Mouse (Mus musculus): ENCODE results near the gene Itih1. TPM values are rescaled to one million over a fixed set of nuclear protein-coding genes. Genes with fewer than 3 reads are reported as not detected.

Gene Itih1
- total and polyA plus RNA-seq, 3 experiments, result not detected

DNA sequence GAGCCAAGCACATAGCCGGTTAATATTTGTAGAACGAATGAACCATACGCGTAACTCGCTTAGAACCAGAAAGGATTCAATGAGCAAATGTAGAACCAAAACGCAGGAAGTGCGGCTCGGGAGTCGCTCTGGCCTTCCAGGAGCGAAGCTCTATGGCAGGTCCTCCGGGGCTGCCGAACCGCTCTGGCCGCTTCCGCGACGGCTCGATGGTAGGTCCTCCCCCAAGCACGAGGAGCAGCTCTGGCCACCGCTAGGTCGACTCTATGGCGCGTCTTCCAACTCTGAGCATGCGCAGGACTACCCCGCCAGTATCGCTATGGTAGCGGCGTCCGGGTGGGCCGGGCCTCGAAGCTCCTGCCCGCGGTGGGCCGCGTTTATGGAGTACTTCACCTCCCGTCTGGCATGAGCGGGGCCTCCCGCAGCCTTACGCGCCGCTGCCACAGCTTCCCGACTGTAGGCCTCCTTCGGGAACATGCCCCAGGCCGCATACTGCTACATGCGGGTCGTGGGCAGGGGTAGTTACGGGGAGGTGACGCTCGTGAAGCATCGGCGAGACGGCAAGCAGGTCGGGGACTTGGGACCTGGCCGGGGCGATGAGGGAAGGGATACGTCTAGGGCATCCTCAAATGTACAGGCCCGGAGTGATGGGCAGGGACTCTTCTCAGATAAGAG, 8.2 kb upstream of the Itih1 start, which contains the start of gene Nek4:
Gene Nek4, plus strand, starts transcription at position 224 of the 672 bp plus-strand sequence.
- TF ChIP-seq USF2 (conservative IDR thresholded peaks at IDR 0.05; ENCODE audit: low read depth, low read length) (no peak), SIN3A (IDR thresholded peaks at IDR 0.05; ENCODE audit: low read length) (peak; percentile 96), CHD2 (IDR thresholded peaks at IDR 0.05; ENCODE audit: low read length) (no peak), RCOR1 (conservative IDR thresholded peaks at IDR 0.05; ENCODE audit: low read depth, low read length) (0 out of 2 replicates have a peak, but pooled peaks have one; percentile 42), POLR2AphosphoS2 (IDR thresholded peaks at IDR 0.05; ENCODE audit: low read depth, low read length) (peak; percentile 94; the same call in 1 of the 2 replicates), ETS1 (conservative IDR thresholded peaks at IDR 0.05; ENCODE audit: low read depth, low read length) (peak; percentile 49), NRF1 (IDR thresholded peaks at IDR 0.05; ENCODE audit: low read depth, low read length) (peak; percentile 99), MEF2A (IDR thresholded peaks at IDR 0.05; ENCODE audit: borderline replicate concordance, low read depth, low read length) (peak; percentile 76), CTCF (conservative IDR thresholded peaks at IDR 0.05 in 1 of 2, IDR thresholded peaks at IDR 0.05 in 1 of 2; ENCODE audit: low read depth in 2 of 2, low read length in 2 of 2) (no peak), ZMIZ1 (IDR thresholded peaks at IDR 0.05; ENCODE audit: low read depth, low read length) (peak; percentile 81), JUN (IDR thresholded peaks at IDR 0.05; ENCODE audit: insufficient read depth, low read depth, low read length) (no peak), HCFC1 (IDR thresholded peaks at IDR 0.05; ENCODE audit: low read depth, low read length) (peak; percentile 91), MYC (IDR thresholded peaks at IDR 0.05; ENCODE audit: low read depth, low read length) (peak; percentile 93), NELFE (IDR thresholded peaks at IDR 0.05; ENCODE audit: low read depth, low read length) (peak; percentile 75), ELF1 (IDR thresholded peaks at IDR 0.05; ENCODE audit: low read depth, low read length) (peak; percentile 94), MXI1 (IDR thresholded peaks at IDR 0.05; ENCODE audit: low read depth, low read length) (peak; percentile 94), SMC3 (IDR thresholded peaks at IDR 0.05; ENCODE audit: low read depth, low read length) (no peak), MAX (IDR thresholded peaks at IDR 0.05; ENCODE audit: low read length) (peak; percentile 94), BHLHE40 (IDR thresholded peaks at IDR 0.05; ENCODE audit: low read depth, low read length) (0 out of 2 replicates have a peak, but pooled peaks have one; percentile 39), IRF4 (IDR thresholded peaks at IDR 0.05; ENCODE audit: low read depth, low read length) (peak; percentile 75), MAZ (IDR thresholded peaks at IDR 0.05; ENCODE audit: low read depth, low read length) (peak; percentile 65; the same call in 1 of the 2 replicates), RAD21 (IDR thresholded peaks at IDR 0.05; ENCODE audit: low read depth, low read length) (no peak), TCF12 (IDR thresholded peaks at IDR 0.05; ENCODE audit: low read depth, low read length) (peak; percentile 91), ZNF384 (IDR thresholded peaks at IDR 0.05; ENCODE audit: low read depth, low read length) (0 out of 2 replicates have a peak, but pooled peaks have one; percentile 19), MAFK (IDR thresholded peaks at IDR 0.05; ENCODE audit: insufficient replicate concordance, low read length) (no peak), E2F4 (IDR thresholded peaks at IDR 0.05; ENCODE audit: insufficient replicate concordance, low read depth, low read length) (no peak; the same call in 1 of the 2 replicates), UBTF (IDR thresholded peaks at IDR 0.05; ENCODE audit: low read depth, low read length) (no peak), KAT2A (IDR thresholded peaks at IDR 0.05; ENCODE audit: insufficient replicate concordance, low read length) (peak; percentile 79; the same call in 1 of the 2 replicates), POLR2A (IDR thresholded peaks at IDR 0.05; ENCODE audit: low read depth, low read length) (peak; percentile 88), JUND (conservative IDR thresholded peaks at IDR 0.05; ENCODE audit: low read depth, low read length) (no peak), GABPA (IDR thresholded peaks at IDR 0.05; ENCODE audit: insufficient replicate concordance, low read depth, low read length) (peak; percentile 89), TBP (conservative IDR thresholded peaks at IDR 0.05; ENCODE audit: low read depth, low read length) (peak; percentile 91), CHD1 (IDR thresholded peaks at IDR 0.05; ENCODE audit: low read depth, low read length) (no peak)
- dilution Hi-C loops (cut with MboI; ENCODE audit: extremely low pct_ligation_motif_present, extremely low pct_unique_long_range_greater_than_20kb, low sequenced_read_pairs) (no loop called here), in situ Hi-C loops (cut with MboI; ENCODE audit: low pct_ligation_motif_present, low pct_unique_long_range_greater_than_20kb, low sequenced_read_pairs) (no loop called here)
- DNase-seq (ENCODE audit: extremely low read depth), result peak; percentile 97
- Histone ChIP-seq H3K36me3 (replicated peaks in 1 of 2; ENCODE audit: control insufficient read depth in 1 of 2, insufficient read depth in 1 of 2, low read length in 1 of 2) (peaks cover 11 to 18% of the 10 kb centered on the region in 2 experiments), H3K79me2 (replicated peaks; ENCODE audit: control insufficient read depth, extremely low read depth, insufficient read depth, poor library complexity, severe bottlenecking) (no peaks in the 10 kb centered on the region; the same call in 1 of the 2 replicates), H3K4me1 (ENCODE audit: control insufficient read depth in 1 of 2, insufficient read depth in 2 of 2) (peaks cover 2 to 22% of the 10 kb centered on the region in 2 experiments; a peak in 2 of 4 replicates), H3K4me2 (ENCODE audit: insufficient read depth, low read depth, poor library complexity, severe bottlenecking) (peak within 1 kb of the TSS; percentile 79), H3K9me3 (replicated peaks; ENCODE audit: low read length) (no peaks in the 10 kb centered on the region), H3K27me3 (replicated peaks) (no peaks in the 10 kb centered on the region), H3K9ac (ENCODE audit: insufficient read depth, low read depth) (peak within 1 kb of the TSS; percentile 72), H3K27ac (ENCODE audit: insufficient read depth, low read depth) (peak within 1 kb of the TSS; percentile 43; the same call in 1 of the 2 replicates), H3K4me3 (replicated peaks in 1 of 3; ENCODE audit: low read depth in 2 of 3, low read length in 2 of 3, poor library complexity in 1 of 3) (peak within 1 kb of the TSS; percentile 56 to 94 (median 87))
